Mouse (Mus musculus): ENCODE data around the gene Bex4. TPM values are rescaled to one million over a fixed set of nuclear protein-coding genes. Genes with fewer than 3 reads are reported as not detected.

Bex4 gene
- total and polyA plus RNA-seq, 2 experiments from 2014 or later, result 66.6 to 207 TPM

- peak overlapping the region; percentile 50 for H3K4me2 ChIP-seq (ENCODE audit: low read depth, low read length, poor library complexity, severe bottlenecking)
- H3K27ac ChIP-seq (ENCODE audit: low read depth, low read length), result peak overlapping the region; percentile 82; the same call in 1 of the 2 replicates
- peak overlapping the region; percentile 50 for H3K4me3 ChIP-seq (ENCODE audit: low read depth, low read length)
- H3K9me3 ChIP-seq (ENCODE audit: low read length), result no peaks in the 10 kb centered on the region
- no peak for TF ChIP-seq CTCF (IDR thresholded peaks at IDR 0.05)
- no peaks in the 10 kb centered on the region for H3K4me1 ChIP-seq (ENCODE audit: insufficient read depth, low read length)
- H3K27me3 ChIP-seq (ENCODE audit: insufficient read depth, low read length), result no peaks in the 10 kb centered on the region
- WGBS, result 16% methylated on average over 10 of the region's 10 CpGs
- peak; percentile 21 for DNase-seq (ENCODE audit: low spot score)
- H3K36me3 ChIP-seq (ENCODE audit: insufficient read depth, low read length), result no peaks in the 10 kb centered on the region
- ATAC-seq (ENCODE audit: low FRiP score), result no peak
- H3K9ac ChIP-seq (replicated peaks; ENCODE audit: low read length, poor library complexity, severe bottlenecking), result peak overlapping the region; percentile 36; the same call in 1 of the 2 replicates
These were observed 34.0 kb downstream of the Bex4 start for GRCm38 (mm10) chrX:136172786-136173185.

GRCm38 (mm10) chrX:136180897-136181553 lies 42.2 kb downstream of the Bex4 start:
- ATAC-seq (ENCODE audit: low FRiP score) (no peak), DNase-seq (ENCODE audit: low spot score) (no peak)
- no peak for TF ChIP-seq CTCF (IDR thresholded peaks at IDR 0.05)
- no peak overlapping the region for H3K4me2 ChIP-seq (ENCODE audit: low read depth, low read length, poor library complexity, severe bottlenecking)
- H3K27ac ChIP-seq (ENCODE audit: low read depth, low read length), result no peak overlapping the region
- H3K9ac ChIP-seq (replicated peaks; ENCODE audit: low read length, poor library complexity, severe bottlenecking), result no peak overlapping the region
- H3K4me3 ChIP-seq (ENCODE audit: low read depth, low read length), result no peak overlapping the region
- no peaks in the 10 kb centered on the region for H3K27me3 ChIP-seq (ENCODE audit: insufficient read depth, low read length)
- no peaks in the 10 kb centered on the region for H3K4me1 ChIP-seq (ENCODE audit: insufficient read depth, low read length)
- H3K36me3 ChIP-seq (ENCODE audit: insufficient read depth, low read length), result no peaks in the 10 kb centered on the region
- WGBS, result 26% methylated on average over 11 of the region's 11 CpGs
- H3K9me3 ChIP-seq (ENCODE audit: low read length), result no peaks in the 10 kb centered on the region

- Histone ChIP-seq H3K9me3 (ENCODE audit: low read length) (no peaks in the 10 kb centered on the region), H3K36me3 (ENCODE audit: insufficient read depth, low read length) (no peaks in the 10 kb centered on the region), H3K4me1 (ENCODE audit: insufficient read depth, low read length) (no peaks in the 10 kb centered on the region), H3K9ac (replicated peaks; ENCODE audit: low read length, poor library complexity, severe bottlenecking) (no peak overlapping the region), H3K27me3 (ENCODE audit: insufficient read depth, low read length) (no peaks in the 10 kb centered on the region), H3K4me3 (ENCODE audit: low read depth, low read length) (no peak overlapping the region), H3K4me2 (ENCODE audit: low read depth, low read length, poor library complexity, severe bottlenecking) (no peak overlapping the region), H3K27ac (ENCODE audit: low read depth, low read length) (no peak overlapping the region)
- no peak for DNase-seq (ENCODE audit: low spot score)
- no peak for TF ChIP-seq CTCF (IDR thresholded peaks at IDR 0.05)
- no peak for ATAC-seq (ENCODE audit: low FRiP score)
- 88% methylated on average over 1 of the region's 1 CpGs for WGBS
These were observed 44.3 kb downstream of the Bex4 start for GRCm38 (mm10) chrX:136183107-136183506.

Small RNA genes within 50 kb of the gene (microRNA-seq; reads per million reads assigned to microRNA genes)
- not detected for gene Mir6383 (ENCODE audit: borderline number of aligned reads)

Other genes starting within 250 kb of the Bex4 start
- 238 and 253 TPM in 2 replicates for gene Arxes2, start 145.2 kb upstream of the Bex4 start, total RNA-seq (2014; rRNA removed)
- gene Arxes2, start 145.2 kb upstream of the Bex4 start, polyA plus RNA-seq (2015; fragmentation: Nextera tagmentation; extraction: Ambion mirVana), result 387 and 388 TPM in 2 replicates
- 73.3 and 85.3 TPM in 2 replicates for gene Arxes1, start 105.6 kb upstream of the Bex4 start, total RNA-seq (2014; rRNA removed)
- 228 and 243 TPM in 2 replicates for gene Arxes1, start 105.6 kb upstream of the Bex4 start, polyA plus RNA-seq (2015; fragmentation: Nextera tagmentation; extraction: Ambion mirVana)
- gene Bex2, start 70.8 kb upstream of the Bex4 start, total RNA-seq (2014; rRNA removed), result 294 and 349 TPM in 2 replicates
- 1,179 and 1,237 TPM in 2 replicates for gene Bex2, start 70.8 kb upstream of the Bex4 start, polyA plus RNA-seq (2015; fragmentation: Nextera tagmentation; extraction: Ambion mirVana)
- 0.14 and 0.71 TPM in 2 replicates for gene Nxf3, start 53.7 kb upstream of the Bex4 start, total RNA-seq (2014; rRNA removed)
- gene Nxf3, start 53.7 kb upstream of the Bex4 start, polyA plus RNA-seq (2015; fragmentation: Nextera tagmentation; extraction: Ambion mirVana), result 0.05 and 0.10 TPM in 2 replicates
- 84.0 and 99.7 TPM in 2 replicates for gene Tceal8, start 33.3 kb downstream of the Bex4 start, total RNA-seq (2014; rRNA removed)
- gene Tceal8, start 33.3 kb downstream of the Bex4 start, polyA plus RNA-seq (2015; fragmentation: Nextera tagmentation; extraction: Ambion mirVana), result 133 and 135 TPM in 2 replicates
- 7.9 and 14.2 TPM in 2 replicates for gene Tceal5, start 64.9 kb downstream of the Bex4 start, total RNA-seq (2014; rRNA removed)
- gene Tceal5, start 64.9 kb downstream of the Bex4 start, polyA plus RNA-seq (2015; fragmentation: Nextera tagmentation; extraction: Ambion mirVana), result 37.1 and 39.2 TPM in 2 replicates
- 2.6 and 6.2 TPM in 2 replicates for gene Tceal7, start 75.8 kb downstream of the Bex4 start, total RNA-seq (2014; rRNA removed)
- 5.7 and 5.8 TPM in 2 replicates for gene Tceal7, start 75.8 kb downstream of the Bex4 start, polyA plus RNA-seq (2015; fragmentation: Nextera tagmentation; extraction: Ambion mirVana)
- gene Bex1, start 76.5 kb downstream of the Bex4 start, total RNA-seq (2014; rRNA removed), result 73.9 and 108 TPM in 2 replicates
- 336 and 338 TPM in 2 replicates for gene Bex1, start 76.5 kb downstream of the Bex4 start, polyA plus RNA-seq (2015; fragmentation: Nextera tagmentation; extraction: Ambion mirVana)
- 71.2 and 131 TPM in 2 replicates for gene Tceal9, start 106.1 kb downstream of the Bex4 start, total RNA-seq (2014; rRNA removed)
- gene Tceal9, start 106.1 kb downstream of the Bex4 start, polyA plus RNA-seq (2015; fragmentation: Nextera tagmentation; extraction: Ambion mirVana), result 253 and 259 TPM in 2 replicates
- 305 and 324 TPM in 2 replicates for gene Bex3, start 131.3 kb downstream of the Bex4 start, total RNA-seq (2014; rRNA removed)
- 916 and 923 TPM in 2 replicates for gene Bex3, start 131.3 kb downstream of the Bex4 start, polyA plus RNA-seq (2015; fragmentation: Nextera tagmentation; extraction: Ambion mirVana)